Mouse (Mus musculus) limb, embryonic 10.5 days (tissue): ENCODE data around the gene Nemp2. TPM values are rescaled to one million over a fixed set of nuclear protein-coding genes. Genes with fewer than 3 reads are reported as not detected.

Experiments used
- DNase-seq: peaks from one replicate; pipeline ENCODE4 v3.0.0-alpha.2; 2017; ENCODE audit warnings: low spot score
- H3K27ac ChIP-seq: fragments of 300-500 bp; sonication (generic); 2 replicates; pipeline ENCODE4 v1.5.1; 2016; ENCODE audit warnings: mild to moderate bottlenecking
- H3K27me3 ChIP-seq: fragments of 300-500 bp; sonication (generic); 2 replicates; pipeline ENCODE4 v1.6.1; 2016; ENCODE audit warnings: low read depth, mild to moderate bottlenecking; ENCODE audit not compliant: poor library complexity, severe bottlenecking
- H3K36me3 ChIP-seq: fragments of 300-500 bp; sonication (generic); 2 replicates; pipeline ENCODE4 v1.6.1; 2016; ENCODE audit warnings: mild to moderate bottlenecking, moderate library complexity
- H3K4me1 ChIP-seq: fragments of 300-500 bp; sonication (generic); 2 replicates; pipeline ENCODE4 v1.6.1; 2016
- H3K4me3 ChIP-seq: fragments of 300-500 bp; sonication (generic); 2 replicates; pipeline ENCODE4 v1.5.1; 2016; ENCODE audit warnings: mild to moderate bottlenecking, moderate library complexity
- H3K9me3 ChIP-seq: fragments of 300-500 bp; sonication (generic); replicated peaks from 2 replicates; pipeline ENCODE4 v1.6.1; 2016; ENCODE audit warnings: mild to moderate bottlenecking
- WGBS: fragments of 180-500 bp; shearing (Covaris S2); methylation state at CpG from one replicate; pipeline ENCODE4 v1.1.7; 2016; 5-methylcytosine and 5-hydroxymethylcytosine counted together
- polyA plus RNA-seq: library from polyadenylated mRNA; unstranded; fragments of >200 nt; fragmentation: Nextera tagmentation; extraction: Ambion mirVana; gene quantifications from 2 replicates; pipeline ENCODE4 v1.2.1, GENCODE M21; 2016

Nemp2 gene
- polyA plus RNA-seq, 1 experiment from 2014 or later: 12.5 TPM

DNA sequence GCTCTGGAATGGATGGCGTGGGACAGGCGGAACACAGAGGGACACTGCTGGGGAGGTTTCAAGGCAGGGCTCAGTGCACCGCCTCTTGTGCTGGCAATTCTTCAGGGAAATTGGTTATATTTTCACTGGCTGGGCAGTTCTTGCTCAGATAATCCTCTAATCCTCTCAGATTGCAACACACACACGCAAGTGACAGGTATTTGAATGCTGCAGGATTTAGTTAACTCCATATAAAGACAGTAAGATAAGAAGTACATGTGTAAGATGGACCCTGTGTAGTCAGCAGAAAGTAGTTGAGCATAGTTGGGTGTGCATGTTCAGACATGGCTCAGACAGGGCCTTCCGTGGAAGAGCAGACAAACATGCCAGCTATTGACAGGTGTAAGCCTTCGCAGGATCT, 3.7 kb downstream of the Nemp2 start:
- H3K27me3 ChIP-seq: no peaks in the 10 kb centered on the region
- H3K9me3 ChIP-seq: no peaks in the 10 kb centered on the region
- H3K4me1 ChIP-seq: peaks cover 10% of the 10 kb centered on the region
- WGBS: 93% methylated on average over 6 of the region's 6 CpGs
- no peak for DNase-seq
- peaks cover 34% of the 10 kb centered on the region for H3K36me3 ChIP-seq
- H3K27ac ChIP-seq: no peak overlapping the region
- H3K4me3 ChIP-seq: no peak overlapping the region

DNA sequence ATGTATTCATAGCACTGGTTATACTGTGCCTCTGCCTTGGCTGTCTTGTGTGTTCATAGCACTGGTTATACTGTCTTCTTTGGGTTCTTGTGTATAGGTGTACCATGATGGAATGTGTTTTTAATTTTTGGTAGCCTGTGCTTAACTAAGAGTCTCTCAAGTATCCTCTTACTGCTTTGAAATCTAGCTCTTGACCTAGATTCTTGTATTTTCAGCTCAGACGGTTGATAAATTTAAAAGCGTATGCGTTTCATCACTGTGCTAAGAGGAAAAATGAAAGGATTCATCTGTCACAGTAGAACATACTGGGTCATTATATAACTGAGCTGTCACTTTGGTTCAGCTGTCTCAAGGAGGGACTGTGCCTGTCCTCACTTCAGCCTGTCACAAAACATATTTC, 5.4 kb downstream of the Nemp2 start:
- DNase-seq: no peak
- no peaks in the 10 kb centered on the region for H3K27me3 ChIP-seq
- peaks cover 10% of the 10 kb centered on the region for H3K4me1 ChIP-seq
- H3K36me3 ChIP-seq: peaks cover 47% of the 10 kb centered on the region
- H3K4me3 ChIP-seq: no peak overlapping the region
- no peak overlapping the region for H3K27ac ChIP-seq
- H3K9me3 ChIP-seq: no peaks in the 10 kb centered on the region
- WGBS: 98% methylated on average over 3 of the region's 3 CpGs

DNA sequence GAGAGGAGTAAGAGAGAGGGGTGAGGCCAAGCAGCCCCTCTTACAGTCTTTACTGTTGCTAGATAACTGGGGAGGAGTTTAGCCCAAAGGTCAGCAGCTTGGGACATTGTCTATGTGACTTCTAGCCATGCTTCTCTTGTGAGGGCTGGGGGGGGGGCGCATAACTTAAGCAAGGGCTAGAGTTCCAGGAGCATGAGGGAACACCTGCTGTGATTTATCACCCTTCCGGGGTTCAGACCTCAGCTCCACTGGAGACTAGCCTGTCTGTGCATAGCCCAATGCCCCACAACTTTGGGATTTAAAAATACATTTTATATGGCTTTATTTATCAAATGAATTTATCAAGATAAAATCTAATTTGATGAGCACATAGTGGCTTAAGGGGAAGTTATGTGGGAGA, 7.6 kb downstream of the Nemp2 start:
- DNase-seq: no peak
- H3K4me1 ChIP-seq: no peaks in the 10 kb centered on the region
- H3K4me3 ChIP-seq: no peak overlapping the region
- H3K27me3 ChIP-seq: no peaks in the 10 kb centered on the region
- no peak overlapping the region for H3K27ac ChIP-seq
- WGBS: 86% methylated on average over 2 of the region's 2 CpGs
- no peaks in the 10 kb centered on the region for H3K9me3 ChIP-seq
- peaks cover 53% of the 10 kb centered on the region for H3K36me3 ChIP-seq

DNA sequence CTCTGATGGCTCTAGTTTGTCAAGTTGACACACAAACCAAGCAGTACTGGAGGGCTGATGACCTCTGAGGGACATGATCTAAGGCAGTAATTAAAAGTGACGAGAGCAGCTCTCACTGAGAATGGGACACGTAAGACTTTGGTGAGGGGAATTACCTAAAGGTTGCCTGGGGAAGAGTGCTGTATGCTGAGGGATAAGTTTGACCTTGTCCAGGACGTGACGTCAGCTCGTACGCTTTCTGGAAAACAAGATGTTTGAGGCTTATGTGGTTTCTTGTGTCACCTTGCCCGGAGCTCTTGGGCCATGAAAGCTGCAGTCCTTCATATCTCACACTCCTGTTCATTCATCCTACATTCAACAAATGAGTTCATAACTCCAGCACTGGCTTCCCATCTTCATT, 8.6 kb downstream of the Nemp2 start:
- peaks cover 57% of the 10 kb centered on the region for H3K36me3 ChIP-seq
- 85% methylated on average over 7 of the region's 7 CpGs for WGBS

DNA sequence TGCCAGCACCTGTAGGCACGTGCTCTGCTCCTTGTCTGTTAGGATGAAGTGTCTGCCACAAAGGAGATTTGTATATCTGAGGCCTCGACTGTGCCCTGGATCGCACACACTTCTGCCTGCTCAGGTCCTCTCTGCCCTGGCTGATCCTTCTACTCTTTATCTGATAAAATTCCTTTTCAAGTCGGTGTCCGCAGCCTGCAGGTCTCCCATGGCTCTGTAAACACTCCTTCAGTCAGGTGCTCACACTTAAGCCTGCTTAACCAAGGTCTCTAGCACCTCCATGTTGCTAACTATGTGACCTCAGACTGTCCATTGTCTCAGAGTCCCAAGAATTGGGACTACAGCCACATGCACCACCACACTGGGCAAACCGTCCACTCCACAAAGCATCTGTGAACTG, 9.8 kb downstream of the Nemp2 start:
- DNase-seq: no peak
- no peaks in the 10 kb centered on the region for H3K27me3 ChIP-seq
- no peaks in the 10 kb centered on the region for H3K4me1 ChIP-seq
- H3K27ac ChIP-seq: no peak overlapping the region
- H3K4me3 ChIP-seq: no peak overlapping the region
- WGBS: 91% methylated on average over 6 of the region's 6 CpGs
- H3K9me3 ChIP-seq: no peaks in the 10 kb centered on the region
- H3K36me3 ChIP-seq: peaks cover 58% of the 10 kb centered on the region

More for the DNA sequence above, 8.6 kb downstream of the Nemp2 start:
- no peak overlapping the region for H3K4me3 ChIP-seq
- H3K4me1 ChIP-seq: no peaks in the 10 kb centered on the region
- no peak overlapping the region for H3K27ac ChIP-seq
- H3K27me3 ChIP-seq: no peaks in the 10 kb centered on the region
- no peaks in the 10 kb centered on the region for H3K9me3 ChIP-seq
- no peak for DNase-seq

DNA sequence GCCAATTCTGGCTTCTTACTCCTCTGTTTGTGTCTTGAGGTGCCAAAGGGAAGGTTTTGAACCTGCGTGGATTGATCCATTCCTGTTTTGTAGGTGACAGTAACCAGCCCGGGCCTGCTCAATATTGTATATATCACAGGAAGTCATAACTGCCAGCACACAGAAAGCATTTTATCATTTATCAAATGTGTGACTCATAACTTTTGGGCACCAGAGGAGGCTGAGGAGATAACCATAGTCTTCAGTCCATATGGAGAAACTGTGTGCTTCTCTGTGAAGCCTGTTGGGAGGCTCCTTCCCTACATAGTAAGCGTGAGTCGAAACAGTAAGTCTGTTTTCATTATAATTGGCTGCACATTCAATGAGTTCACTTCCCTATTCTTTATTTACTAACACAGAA, 10.2 kb downstream of the Nemp2 start:
- no peaks in the 10 kb centered on the region for H3K27me3 ChIP-seq
- H3K9me3 ChIP-seq: no peaks in the 10 kb centered on the region
- H3K4me3 ChIP-seq: no peak overlapping the region
- H3K27ac ChIP-seq: no peak overlapping the region
- no peaks in the 10 kb centered on the region for H3K4me1 ChIP-seq
- WGBS: 93% methylated on average over 4 of the region's 4 CpGs
- DNase-seq: no peak
- H3K36me3 ChIP-seq: peaks cover 58% of the 10 kb centered on the region

DNA sequence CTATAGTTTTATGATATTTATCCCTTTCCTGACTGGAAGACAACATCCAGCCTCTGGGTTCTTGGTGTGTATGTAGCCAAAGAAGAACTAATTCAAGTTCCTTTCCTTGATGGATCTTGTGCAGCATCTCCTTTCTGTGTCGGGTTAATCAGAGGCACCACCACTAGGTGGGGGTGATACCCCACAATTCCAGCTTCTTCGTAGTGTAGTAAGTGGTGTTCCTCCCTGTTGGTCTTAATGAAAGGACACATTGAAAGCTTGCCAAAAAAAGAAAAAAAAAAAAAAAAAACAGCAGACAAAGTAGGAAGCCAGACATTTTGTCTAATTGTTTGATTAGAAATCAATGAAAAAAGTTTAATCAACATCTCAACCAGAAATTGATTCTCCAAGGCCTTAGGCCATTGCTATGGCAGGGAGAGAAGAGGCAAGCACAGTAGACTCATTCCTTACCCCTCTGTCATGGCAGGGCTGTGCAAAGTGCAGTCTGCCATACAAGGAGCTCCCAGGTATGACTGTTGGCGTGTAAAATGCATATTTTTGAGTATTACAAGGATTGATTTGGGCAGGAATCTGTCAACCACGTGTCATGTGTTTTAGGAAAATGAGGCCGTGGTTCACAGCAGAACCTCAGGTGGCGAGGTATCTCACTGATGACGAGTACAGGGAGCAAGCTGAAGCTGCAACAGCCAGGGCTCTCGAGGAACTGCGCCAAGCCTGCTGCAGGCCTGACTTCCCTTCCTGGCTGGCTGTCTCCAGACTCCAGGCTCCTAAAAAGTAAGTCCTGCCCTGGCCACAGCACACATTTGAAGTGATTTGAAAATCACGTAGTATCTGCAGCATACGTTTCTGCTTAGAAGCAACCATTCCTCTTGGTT, 17.9 kb downstream of the Nemp2 start:
- no peaks in the 10 kb centered on the region for H3K27me3 ChIP-seq
- H3K4me1 ChIP-seq: peaks cover 16% of the 10 kb centered on the region; the same call in 1 of the 2 replicates
- DNase-seq: peak; percentile 50
- no peak overlapping the region for H3K27ac ChIP-seq
- WGBS: 84% methylated on average over 11 of the region's 11 CpGs
- no peak overlapping the region for H3K4me3 ChIP-seq
- H3K36me3 ChIP-seq: peaks cover 61% of the 10 kb centered on the region
- H3K9me3 ChIP-seq: no peaks in the 10 kb centered on the region

DNA sequence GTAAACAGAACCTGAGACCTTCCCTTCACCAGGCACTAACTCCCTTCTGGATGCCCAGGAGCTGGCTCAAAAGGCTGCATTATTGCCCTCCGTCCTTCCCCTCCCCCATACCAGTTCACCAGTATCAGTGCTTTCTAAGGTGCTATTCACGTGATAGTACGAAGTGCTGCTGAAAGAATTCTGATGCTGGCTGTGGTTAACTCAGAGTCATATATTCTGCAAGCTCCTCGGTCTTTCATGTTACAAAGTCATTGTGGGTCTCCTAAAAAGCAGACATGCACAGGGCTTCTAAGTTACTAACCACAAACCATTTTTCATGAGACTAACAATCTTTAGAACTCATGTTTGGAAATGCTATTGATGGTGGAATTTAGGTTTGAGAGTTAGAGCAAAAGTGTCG, 19.6 kb downstream of the Nemp2 start:
- no peaks in the 10 kb centered on the region for H3K27me3 ChIP-seq
- DNase-seq: no peak
- peaks cover 17% of the 10 kb centered on the region; the same call in 1 of the 2 replicates for H3K4me1 ChIP-seq
- no peak overlapping the region for H3K27ac ChIP-seq
- 82% methylated on average over 5 of the region's 5 CpGs for WGBS
- no peaks in the 10 kb centered on the region for H3K9me3 ChIP-seq
- H3K36me3 ChIP-seq: peaks cover 50% of the 10 kb centered on the region
- H3K4me3 ChIP-seq: no peak overlapping the region

DNA sequence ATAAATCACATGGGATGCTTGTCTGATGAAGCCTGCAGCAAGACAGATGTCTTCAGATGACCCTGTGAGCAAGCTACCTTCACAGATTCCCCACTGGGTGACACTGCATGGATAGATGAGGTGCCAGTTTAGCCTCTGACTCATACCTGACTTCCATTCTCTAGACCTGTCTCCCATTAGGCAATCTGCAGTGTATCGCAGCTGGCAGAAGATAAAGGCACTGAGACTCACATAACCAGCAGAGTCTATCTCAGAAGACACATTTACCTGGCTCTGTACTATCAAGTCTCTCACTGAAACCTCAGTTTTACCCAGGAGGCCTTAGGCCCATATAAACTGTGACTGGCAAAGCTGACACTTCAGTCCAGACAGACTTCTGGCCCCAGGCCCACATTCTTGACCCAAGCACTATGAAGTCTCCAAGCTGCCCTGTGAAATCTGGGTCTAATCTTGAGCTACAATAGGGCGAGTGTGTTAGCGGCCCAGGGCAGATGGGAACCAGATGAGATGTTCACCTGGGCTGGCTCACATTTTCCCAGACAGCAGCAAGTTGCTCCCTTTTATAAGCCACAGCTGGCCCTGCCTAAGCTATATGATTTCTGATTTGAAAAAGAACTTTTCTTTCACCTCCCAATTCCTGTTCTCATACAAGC, 22.2 kb downstream of the Nemp2 start:
- Histone ChIP-seq H3K27ac (peak overlapping the region; percentile 42), H3K4me1 (peaks cover 17% of the 10 kb centered on the region; the same call in 1 of the 2 replicates), H3K36me3 (peaks cover 29% of the 10 kb centered on the region), H3K4me3 (no peak overlapping the region), H3K9me3 (no peaks in the 10 kb centered on the region), H3K27me3 (no peaks in the 10 kb centered on the region)
- peak; percentile 75 for DNase-seq
- 53% methylated on average over 3 of the region's 3 CpGs for WGBS

DNA sequence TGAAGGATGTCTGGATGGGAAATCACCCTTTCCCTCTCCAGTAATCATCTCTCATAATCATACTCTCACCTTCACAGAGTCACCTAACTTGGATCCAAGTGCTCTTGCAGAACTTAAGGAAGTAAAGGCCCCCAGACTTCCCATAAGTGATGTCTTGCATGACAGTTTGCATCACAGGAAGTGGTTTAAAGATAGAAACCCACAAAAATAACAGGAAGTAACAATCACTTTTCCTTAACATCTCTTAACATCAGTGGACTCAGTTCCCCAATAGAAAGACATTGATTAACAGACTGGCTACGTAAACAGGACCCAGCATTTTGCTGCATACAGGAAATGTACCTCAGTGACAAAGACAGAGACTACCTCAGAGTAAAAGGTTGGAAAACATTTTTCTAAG, 22.9 kb downstream of the Nemp2 start:
- no peak overlapping the region for H3K4me3 ChIP-seq
- H3K27ac ChIP-seq: peak overlapping the region; percentile 42
- no peak for DNase-seq
- H3K9me3 ChIP-seq: no peaks in the 10 kb centered on the region
- H3K36me3 ChIP-seq: peaks cover 29% of the 10 kb centered on the region
- no peaks in the 10 kb centered on the region for H3K27me3 ChIP-seq
- WGBS: 64% methylated on average over 1 of the region's 1 CpGs
- H3K4me1 ChIP-seq: peaks cover 17% of the 10 kb centered on the region; the same call in 1 of the 2 replicates

DNA sequence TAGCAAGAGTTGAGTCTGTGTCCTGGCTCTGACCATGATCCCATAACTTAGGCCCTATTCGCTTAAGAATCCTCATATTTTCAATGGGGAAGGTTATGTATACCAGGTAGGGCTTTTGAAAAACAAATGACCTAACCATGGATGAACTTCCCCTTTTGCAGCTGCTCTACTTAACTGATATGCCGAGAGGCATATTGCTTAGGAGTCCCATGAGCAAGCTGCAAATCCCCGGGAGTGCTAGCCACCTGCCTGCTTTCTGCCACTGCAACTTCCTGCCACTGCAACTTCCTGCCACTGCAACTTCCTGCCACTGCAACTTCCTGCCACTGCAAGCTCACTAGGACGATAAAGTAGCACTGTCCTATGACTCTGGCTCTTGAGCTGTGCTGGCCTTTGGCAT, 24.6 kb downstream of the Nemp2 start:
- Histone ChIP-seq H3K27ac (no peak overlapping the region), H3K27me3 (no peaks in the 10 kb centered on the region), H3K4me1 (peaks cover 18% of the 10 kb centered on the region; the same call in 1 of the 2 replicates), H3K9me3 (no peaks in the 10 kb centered on the region), H3K36me3 (peaks cover 11% of the 10 kb centered on the region), H3K4me3 (no peak overlapping the region)
- WGBS: 84% methylated on average over 4 of the region's 4 CpGs
- no peak for DNase-seq

DNA sequence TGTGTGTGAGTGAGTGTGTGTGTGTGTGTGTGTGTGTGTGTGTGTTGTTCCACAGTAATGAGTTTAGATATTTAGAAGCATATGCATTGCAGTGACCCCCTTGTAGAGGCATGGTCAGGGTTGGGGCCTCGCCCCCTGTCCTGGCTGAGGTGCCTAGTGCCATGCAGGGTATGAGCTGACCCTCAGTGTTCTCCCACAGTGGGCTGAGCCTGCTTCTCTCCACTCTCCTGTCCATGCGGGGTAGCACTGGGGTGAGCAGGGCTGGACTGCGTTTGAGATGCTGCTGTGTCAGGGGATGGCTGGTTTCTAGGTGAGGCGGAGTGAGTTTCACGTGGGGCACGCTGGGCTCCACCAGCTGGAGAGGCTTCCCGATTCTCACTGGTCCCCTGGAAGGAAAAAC, 27.7 kb downstream of the Nemp2 start:
- Histone ChIP-seq H3K9me3 (no peaks in the 10 kb centered on the region), H3K27ac (peak overlapping the region; percentile 50)

DNA sequence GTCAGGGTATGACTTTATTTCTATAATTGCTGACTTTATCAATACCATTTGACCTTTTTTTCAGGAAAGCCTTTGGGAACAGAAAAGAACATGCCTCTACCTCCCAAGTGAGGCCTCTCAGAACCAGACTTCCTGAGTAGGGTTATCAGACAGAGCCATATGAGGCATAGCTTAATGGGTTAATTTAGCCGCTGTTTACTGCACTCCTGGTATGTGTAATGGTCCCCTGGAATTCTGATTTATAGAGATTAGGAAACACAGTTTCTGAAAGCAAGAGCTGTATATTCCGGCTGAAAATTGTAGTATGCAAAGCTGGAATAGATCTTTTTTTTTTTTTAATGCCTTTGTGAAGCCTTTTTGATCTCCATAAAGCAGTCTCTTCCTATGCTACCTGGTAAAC, 29.8 kb downstream of the Nemp2 start:
- peaks cover 7% of the 10 kb centered on the region; the same call in 1 of the 2 replicates for H3K4me1 ChIP-seq
- no peak overlapping the region for H3K4me3 ChIP-seq
- no peak overlapping the region for H3K27ac ChIP-seq
- H3K9me3 ChIP-seq: no peaks in the 10 kb centered on the region
- H3K27me3 ChIP-seq: no peaks in the 10 kb centered on the region
- no peaks in the 10 kb centered on the region for H3K36me3 ChIP-seq
- DNase-seq: no peak
- 70% methylated on average over 2 of the region's 2 CpGs for WGBS

More for the DNA sequence above, 27.7 kb downstream of the Nemp2 start:
- Histone ChIP-seq H3K4me3 (no peak overlapping the region), H3K4me1 (peaks cover 10% of the 10 kb centered on the region; the same call in 1 of the 2 replicates), H3K36me3 (no peaks in the 10 kb centered on the region), H3K27me3 (no peaks in the 10 kb centered on the region)
- no peak for DNase-seq
- WGBS: 90% methylated on average over 7 of the region's 7 CpGs
